Mouse (Mus musculus): ENCODE measurements around the gene Gm49321.

The Gm49321 gene

DNA sequence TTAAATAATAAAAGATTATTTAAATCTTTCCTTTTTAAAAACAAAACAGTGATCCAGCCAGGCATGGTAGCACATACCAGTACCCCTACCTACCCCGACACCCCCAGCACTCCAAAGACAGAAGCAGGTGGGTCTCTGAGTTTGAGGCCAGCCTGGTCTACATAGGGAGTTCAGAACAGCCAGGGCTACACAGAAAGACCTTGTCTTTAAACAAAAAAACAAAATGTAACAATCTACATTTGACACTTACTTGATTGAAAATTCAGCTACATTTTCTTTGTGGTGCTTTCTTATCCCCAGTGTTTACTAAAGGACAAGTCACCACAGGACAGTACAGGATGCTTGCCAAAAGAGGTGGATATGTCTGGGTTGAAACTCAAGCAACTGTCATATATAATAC, at the start of gene Gm49321:
TSS of gene Gm49321 (plus strand) at position 301 of the 400 bp plus-strand sequence.
- in situ Hi-C loops (cut with MboI; ENCODE audit: low pct_unique_long_range_greater_than_20kb in 1 of 2, low sequenced_read_pairs in 2 of 2, unreplicated experiment in 1 of 2), result no loop called here

DNA sequence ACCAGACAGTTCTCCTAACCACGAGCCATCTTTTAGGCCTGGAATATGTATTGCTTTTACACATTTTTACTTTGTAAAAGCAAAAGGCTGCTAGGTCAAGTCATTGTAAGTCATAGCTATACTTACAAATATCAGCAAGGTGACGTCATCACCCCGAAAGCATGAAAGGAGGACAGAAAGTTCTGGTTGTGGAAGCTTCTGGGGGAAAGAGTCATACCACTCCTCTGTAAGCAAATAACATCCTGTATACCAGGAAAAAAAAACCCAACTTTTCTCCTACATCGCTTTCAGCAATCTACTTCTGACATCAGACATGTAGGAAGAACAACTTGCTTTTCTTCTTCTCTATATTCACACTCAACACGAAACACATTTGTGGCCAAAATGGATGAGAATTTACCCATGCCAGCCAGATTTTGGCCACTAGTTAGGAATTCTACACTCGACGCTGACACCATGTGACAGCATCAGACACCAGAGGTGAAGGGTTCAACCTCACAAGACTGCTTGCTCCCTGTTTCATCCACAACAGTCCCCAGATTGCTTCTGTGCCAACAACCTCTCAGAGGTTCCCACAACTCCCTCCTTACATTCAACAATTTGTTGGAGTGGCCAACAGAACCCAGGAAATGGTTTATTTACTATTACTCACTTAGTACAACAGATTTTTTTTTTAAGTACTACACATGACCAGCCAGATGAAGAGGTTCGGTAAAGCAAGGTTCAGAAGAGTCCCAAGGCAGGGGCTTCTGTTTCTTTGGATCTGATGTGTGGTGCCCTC, 49.3 kb upstream of the Gm49321 start:
- in situ Hi-C loops (cut with MboI; ENCODE audit: low pct_unique_long_range_greater_than_20kb in 1 of 2, low sequenced_read_pairs in 2 of 2, unreplicated experiment in 1 of 2), result no loop called here

DNA sequence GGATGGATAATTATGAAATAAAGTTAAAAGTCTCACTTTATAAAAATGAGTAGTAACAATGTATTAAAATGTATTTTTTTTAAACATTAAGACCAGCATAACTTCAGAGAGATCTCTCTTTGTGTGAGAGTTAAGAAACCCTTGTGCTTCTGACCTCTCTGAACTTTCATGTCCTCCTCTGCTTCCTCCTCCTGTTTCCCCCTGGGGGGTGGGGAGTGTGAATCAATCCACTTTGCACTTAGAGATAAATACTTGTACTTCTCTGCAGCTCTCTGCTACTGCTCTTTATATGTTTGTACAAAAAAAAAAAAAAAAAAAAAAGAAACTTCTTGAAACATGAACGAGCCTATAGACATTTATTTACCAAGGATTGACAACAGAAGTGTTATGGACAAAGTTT, 47.9 kb upstream of the Gm49321 start:
- in situ Hi-C loops (cut with MboI; ENCODE audit: low pct_unique_long_range_greater_than_20kb in 1 of 2, low sequenced_read_pairs in 2 of 2, unreplicated experiment in 1 of 2), result no loop called here

DNA sequence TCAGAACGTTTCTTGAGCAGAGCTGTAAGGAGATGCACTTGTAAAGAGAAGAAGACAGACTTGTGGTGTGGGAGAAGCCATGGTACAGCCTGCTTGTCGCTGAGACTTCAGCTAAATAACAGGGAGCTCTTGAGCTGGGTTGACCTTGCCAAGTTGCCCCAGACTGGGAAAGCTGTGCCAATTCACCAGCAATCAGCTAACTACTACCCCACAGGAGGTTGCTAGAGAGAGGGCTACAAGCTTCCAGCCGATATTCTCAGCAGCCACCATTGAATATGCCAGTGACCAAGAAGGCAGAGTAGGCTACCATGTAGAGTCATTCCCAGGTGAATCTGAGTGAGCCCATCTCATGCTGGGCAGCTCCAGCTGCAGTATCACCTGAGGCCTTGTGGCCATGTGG, 47.4 kb upstream of the Gm49321 start:
- in situ Hi-C loops (cut with MboI; ENCODE audit: low pct_unique_long_range_greater_than_20kb in 1 of 2, low sequenced_read_pairs in 2 of 2, unreplicated experiment in 1 of 2), result no loop called here

DNA sequence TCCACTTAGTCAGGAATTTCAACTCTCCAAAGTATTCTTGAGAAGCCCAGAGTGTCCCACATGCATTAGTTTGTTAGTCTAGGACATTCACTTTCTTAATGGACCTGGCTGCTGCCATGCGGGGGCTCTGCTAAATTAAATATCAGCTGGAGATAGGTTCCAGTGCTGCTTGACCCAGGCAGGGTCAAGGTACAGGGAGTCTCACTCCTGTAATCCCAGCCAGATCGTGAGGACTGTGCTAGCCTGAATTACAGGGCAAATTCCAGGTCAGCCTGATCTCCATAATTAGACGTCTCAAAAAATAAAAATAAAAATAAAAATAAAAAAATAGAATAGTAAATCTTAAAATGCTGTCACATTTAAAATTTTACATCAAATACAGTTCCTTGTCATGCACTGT, 44.8 kb upstream of the Gm49321 start:
- in situ Hi-C loops (cut with MboI; ENCODE audit: low pct_unique_long_range_greater_than_20kb in 1 of 2, low sequenced_read_pairs in 2 of 2, unreplicated experiment in 1 of 2), result no loop called here

DNA sequence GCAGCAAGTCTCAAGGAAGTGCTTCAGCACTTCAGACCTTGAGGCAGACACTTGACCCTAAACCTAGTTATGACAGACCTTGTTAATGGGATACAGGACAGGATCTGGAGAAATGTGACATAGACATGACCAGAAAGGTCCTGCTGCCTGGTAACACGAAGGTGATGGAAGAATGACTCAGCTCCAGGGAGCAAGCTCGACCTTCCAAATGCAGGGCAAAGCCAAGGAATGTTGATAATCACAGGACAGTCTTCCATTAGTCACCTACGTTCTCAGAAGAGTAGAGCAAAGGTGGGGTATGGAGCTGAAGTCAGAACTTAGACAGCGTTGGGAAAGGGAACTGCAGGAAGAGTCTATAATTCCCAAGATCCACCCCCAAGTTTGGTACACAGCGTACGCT, 42.6 kb upstream of the Gm49321 start:
- in situ Hi-C loops (cut with MboI; ENCODE audit: low pct_unique_long_range_greater_than_20kb in 1 of 2, low sequenced_read_pairs in 2 of 2, unreplicated experiment in 1 of 2), result no loop called here

DNA sequence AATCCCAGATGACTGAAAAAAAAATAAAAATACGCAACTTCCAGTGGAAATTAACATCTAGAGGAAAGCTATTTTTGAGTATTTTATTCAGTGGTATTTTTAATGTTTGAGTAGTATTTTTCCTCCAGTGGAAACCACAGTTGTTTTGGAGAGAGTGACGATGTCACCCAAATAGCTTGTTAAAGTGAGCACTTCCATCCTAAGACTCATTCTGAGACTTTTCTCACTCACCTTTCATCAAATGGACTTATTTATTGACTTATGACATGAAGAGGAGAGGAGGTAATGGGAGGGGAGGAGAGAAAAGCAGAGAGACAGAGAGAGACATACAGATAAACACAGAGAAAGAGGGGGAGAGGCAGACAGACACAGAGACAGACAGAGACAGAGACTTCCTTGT, 41.8 kb upstream of the Gm49321 start:
- in situ Hi-C loops (cut with MboI; ENCODE audit: low pct_unique_long_range_greater_than_20kb in 1 of 2, low sequenced_read_pairs in 2 of 2, unreplicated experiment in 1 of 2), result no loop called here

DNA sequence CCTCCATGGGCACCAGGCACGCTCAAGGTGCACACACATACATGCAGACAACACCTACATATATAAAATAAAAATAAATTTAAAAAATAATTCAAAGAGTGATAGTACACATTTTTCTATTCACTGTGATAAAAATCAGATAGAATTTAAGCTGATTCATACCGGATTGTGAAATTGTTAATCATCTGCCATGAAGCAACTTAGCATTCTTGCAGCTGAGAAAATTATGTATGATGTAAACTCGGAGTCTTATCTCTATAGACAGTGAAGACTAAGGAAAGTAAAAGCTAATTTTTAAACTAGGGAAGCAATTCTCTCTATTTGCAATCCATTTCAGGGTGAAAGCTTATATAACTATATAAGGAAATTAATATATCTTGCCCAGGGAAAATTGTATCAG, 41.0 kb upstream of the Gm49321 start:
- in situ Hi-C loops (cut with MboI; ENCODE audit: low pct_unique_long_range_greater_than_20kb in 1 of 2, low sequenced_read_pairs in 2 of 2, unreplicated experiment in 1 of 2), result no loop called here

DNA sequence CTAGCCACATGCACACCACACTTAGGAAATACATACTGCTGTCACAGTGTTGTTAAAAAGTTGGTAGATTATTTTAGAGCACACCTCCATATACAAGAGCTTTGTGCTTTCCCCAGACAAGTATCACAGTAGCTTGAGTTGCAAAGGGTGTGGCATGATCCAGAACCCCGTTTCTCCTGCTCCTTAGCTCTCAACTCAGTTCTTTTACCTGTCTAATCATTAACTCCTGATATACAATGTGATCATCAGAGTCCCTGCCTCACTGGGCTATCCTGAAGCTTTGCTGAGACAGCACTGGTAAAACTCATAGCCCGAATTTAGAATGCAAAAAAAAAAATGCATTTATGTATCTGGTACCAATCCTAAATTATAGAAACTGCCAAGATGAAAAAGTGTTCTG, 39.2 kb upstream of the Gm49321 start:
- in situ Hi-C loops (cut with MboI; ENCODE audit: low pct_unique_long_range_greater_than_20kb in 1 of 2, low sequenced_read_pairs in 2 of 2, unreplicated experiment in 1 of 2), result no loop called here

DNA sequence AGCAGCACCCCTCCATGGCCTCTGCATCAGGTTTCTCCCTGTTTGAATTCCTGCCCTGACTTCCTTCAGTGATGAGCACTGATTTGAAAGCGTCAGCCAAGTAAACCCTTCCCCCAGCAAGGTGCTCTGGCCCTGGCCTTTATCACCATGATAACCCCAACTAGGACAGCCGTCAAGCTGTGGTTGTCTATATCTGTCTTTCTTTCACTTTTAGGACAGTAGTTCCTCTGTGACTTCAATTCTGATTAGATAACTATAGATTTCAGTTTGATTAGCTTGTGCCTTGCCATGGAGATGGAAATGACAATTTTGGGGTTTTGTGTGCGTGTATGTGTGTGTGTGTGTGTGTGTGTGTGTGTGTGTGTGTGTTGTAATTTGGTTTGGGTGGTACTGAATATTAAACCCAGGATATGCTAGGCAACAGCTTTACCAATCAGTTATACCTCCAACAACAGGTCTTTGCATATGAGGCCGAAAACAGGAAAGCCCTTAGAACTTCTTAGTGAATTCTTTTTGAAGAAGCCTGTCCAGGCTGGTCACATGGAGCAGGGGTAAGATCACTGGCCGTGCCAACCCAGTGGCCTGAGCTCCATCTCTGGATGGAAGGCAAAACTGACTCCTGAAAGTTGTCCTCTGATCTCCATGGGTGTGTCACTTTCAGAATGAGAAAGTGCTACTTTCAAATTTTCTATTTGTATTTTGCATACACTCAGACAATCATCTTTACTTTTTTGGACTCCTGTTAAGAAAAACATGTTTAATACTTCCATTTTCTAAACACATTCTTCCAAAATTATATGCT, 33.1 kb upstream of the Gm49321 start:
- in situ Hi-C loops (cut with MboI; ENCODE audit: low pct_unique_long_range_greater_than_20kb in 1 of 2, low sequenced_read_pairs in 2 of 2, unreplicated experiment in 1 of 2), result no loop called here

DNA sequence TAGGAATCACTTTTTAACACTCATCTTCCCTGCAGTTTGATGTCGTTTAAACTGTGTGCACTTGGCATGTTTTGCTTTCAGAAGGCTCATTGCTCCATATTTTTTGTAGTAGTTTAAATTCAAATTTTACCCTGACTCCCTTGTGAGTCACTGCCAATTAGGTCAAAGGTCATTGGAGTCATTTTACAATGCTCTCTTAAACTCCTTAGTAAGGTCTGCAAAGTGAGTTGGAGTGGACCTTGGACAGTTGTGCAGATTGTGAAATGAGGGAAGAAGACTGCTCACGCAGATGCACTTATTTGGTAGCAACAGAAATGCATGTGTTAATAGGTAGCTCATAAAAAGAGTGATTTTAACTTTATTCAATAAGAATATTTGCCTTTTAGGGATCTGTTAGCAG, 32.4 kb upstream of the Gm49321 start:
- in situ Hi-C loops (cut with MboI; ENCODE audit: low pct_unique_long_range_greater_than_20kb in 1 of 2, low sequenced_read_pairs in 2 of 2, unreplicated experiment in 1 of 2), result no loop called here

DNA sequence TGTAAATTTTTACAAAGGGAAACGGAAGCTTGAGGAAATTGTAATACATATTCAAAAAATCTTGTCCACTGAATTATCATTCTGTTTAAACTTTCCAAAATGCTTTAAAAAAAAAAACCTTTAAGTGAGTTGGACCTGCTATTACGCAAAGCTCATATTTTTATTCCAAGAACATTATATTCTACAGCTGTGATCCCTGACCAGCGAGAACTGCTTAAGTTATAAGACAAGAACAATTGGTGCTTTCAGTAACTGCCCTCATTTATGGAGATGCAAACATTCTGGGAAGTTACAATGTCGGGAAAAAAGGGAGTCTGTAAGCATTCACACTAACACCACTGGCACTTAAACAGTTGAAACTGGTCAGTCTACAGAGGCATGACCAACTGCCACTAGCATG, 31.9 kb upstream of the Gm49321 start:
- in situ Hi-C loops (cut with MboI; ENCODE audit: low pct_unique_long_range_greater_than_20kb in 1 of 2, low sequenced_read_pairs in 2 of 2, unreplicated experiment in 1 of 2), result no loop called here

DNA sequence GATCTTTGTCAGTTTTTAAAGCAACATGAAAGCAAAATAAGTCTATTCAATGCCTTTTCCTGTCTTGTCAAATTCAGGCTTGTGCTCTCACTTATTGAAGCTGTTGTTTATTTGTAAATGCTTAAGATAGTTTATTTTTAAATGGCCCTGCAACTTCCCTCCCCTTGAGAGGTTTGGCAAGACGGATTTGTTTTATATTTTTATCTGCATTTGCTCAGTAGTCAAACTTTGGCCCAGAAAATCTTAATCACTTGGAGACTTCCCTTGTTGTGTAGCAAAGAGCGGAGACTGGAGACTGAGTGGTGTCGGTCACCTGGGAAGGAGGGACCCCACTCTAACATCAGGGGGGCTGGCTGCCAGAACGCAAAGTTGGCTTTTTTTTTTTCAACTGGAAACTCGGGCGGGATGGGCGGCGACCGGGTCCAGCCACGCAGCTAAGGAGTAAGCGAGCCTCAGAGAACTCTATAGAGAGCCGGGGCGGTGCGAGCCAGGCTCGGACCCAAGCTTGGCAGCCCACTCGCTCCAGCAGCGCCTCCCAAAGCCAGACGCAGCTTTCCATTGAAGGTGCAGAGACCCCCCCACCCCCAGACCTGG, 30.3 kb upstream of the Gm49321 start:
- in situ Hi-C loops (cut with MboI; ENCODE audit: low pct_unique_long_range_greater_than_20kb in 1 of 2, low sequenced_read_pairs in 2 of 2, unreplicated experiment in 1 of 2), result no loop called here

DNA sequence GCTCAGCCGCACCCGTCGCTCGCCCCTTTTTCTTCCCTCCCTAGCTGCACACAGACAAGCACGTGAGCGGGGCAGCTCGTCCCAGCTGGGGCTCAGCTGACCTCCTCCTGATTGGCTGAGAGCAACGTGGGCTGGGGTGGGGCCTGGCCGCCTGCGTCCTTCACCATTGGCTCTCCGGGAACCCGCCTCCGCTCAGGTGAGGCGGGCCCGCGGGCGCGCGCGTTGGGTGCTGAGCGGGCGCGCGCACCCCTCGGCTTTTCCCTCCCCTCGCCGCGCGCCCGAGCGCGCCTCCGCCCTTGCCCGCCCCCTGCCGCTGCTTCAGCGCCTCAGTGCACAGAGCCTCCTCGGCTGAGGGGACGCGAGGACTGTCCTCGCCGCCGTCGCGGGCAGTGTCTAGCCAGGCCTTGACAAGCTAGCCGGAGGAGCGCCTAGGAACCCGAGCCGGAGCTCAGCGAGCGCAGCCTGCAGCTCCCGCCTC, 29.7 kb upstream of the Gm49321 start:
- in situ Hi-C loops (cut with MboI; ENCODE audit: low pct_unique_long_range_greater_than_20kb in 1 of 2, low sequenced_read_pairs in 2 of 2, unreplicated experiment in 1 of 2), result no loop called here

DNA sequence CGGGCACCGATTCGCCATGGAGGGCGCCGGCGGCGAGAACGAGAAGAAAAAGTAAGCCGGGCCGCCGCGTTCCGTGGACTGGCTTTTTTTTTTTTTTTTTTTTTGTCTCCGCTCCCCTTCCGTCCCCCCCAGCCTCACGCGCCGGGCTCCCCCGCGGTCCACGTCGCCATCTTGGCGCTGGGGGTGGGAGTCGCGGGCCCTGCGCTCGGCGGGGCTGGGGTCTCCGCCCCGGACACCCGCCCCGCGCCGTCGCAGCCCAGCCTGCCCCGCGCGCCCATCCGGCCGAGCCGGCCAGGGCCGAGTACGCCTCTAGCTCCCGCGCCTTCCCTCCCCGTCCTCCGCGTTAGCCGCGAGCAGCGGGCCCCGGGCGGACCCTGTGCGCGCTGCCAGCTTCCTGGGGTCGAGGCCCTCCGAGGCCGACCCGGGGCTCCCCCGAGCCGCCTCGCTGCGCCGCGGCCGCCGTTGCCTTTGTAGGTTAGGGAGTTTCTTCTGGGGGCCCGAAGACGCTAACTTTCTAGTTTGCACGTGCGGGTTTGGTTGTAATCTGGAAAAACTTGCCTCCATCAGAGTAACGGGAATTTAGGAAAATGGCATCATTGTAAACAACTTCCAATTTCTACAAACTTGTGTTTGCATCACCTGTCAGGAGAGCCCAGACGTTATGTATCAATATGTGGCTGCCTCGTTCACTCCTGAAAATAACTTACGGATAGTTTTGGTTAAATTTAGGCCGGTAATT, 29.0 kb upstream of the Gm49321 start:
- in situ Hi-C loops (cut with MboI; ENCODE audit: low pct_unique_long_range_greater_than_20kb in 1 of 2, low sequenced_read_pairs in 2 of 2, unreplicated experiment in 1 of 2), result no loop called here

DNA sequence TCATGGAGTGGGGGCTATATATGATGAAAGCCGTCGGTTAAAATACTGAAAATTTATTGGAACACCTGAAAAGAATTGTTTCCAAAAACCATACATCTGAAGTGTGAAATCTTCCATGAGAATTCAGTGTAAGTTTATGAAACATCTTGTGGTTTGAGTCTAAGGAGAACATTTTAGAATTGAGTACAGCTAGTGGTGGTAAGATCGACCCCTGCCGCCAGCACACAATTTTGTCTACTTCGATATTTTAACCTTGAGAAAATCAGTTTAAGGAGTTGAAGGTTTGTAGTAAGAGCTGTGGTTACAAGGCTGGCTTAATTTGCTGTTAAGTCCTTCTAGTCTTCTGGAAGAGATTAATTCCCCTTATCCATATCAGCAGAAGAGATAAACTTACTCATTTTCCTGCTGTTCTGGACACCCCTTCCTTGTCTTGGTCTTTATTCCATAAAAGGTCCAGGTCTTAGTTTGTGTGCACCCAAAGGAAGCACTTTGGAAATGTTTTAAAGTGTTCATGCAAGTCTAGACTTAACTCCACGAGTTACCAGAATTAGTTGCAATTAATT, 28.4 kb upstream of the Gm49321 start:
- in situ Hi-C loops (cut with MboI; ENCODE audit: low pct_unique_long_range_greater_than_20kb in 1 of 2, low sequenced_read_pairs in 2 of 2, unreplicated experiment in 1 of 2), result no loop called here

DNA sequence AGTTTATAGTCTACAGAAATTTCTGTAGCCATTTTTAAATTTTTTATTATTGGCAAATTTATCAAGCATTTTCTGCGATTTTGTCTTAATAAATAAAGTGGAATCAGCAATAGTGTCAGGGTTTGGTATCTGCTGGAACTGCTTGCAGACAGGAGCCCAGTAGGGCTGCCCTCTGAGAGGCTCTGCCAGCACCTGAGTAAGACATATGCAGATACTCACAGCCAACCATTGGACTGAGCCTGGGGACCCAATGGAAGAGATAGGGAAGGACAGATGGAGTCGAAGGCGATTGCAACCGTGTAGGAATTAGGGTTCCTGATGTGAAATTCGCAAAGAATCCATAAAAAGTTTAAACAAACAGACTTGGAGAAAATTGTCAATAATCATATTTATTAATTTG, 19.0 kb upstream of the Gm49321 start:
- in situ Hi-C loops (cut with MboI; ENCODE audit: low pct_unique_long_range_greater_than_20kb in 1 of 2, low sequenced_read_pairs in 2 of 2, unreplicated experiment in 1 of 2), result no loop called here

DNA sequence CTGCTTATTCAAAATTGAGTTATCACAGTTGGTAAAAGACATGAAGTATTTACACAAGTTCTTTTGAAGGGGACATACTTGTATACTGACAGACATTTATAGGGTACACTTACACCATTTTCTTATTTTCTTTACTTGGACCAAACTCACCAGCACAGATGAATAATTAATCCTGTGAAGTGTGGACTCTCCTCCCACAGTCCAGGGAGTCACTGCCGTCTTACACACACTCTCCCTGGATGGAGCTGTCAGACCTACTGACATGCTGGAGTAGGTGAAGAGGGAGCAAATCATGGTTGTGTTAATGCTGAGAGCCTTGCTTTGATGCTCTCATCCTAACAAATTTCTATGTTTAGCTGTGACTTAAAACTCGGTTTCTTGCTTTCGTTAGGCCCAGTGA, 7.2 kb upstream of the Gm49321 start:
- in situ Hi-C loops (cut with MboI; ENCODE audit: low pct_unique_long_range_greater_than_20kb in 1 of 2, low sequenced_read_pairs in 2 of 2, unreplicated experiment in 1 of 2), result no loop called here

DNA sequence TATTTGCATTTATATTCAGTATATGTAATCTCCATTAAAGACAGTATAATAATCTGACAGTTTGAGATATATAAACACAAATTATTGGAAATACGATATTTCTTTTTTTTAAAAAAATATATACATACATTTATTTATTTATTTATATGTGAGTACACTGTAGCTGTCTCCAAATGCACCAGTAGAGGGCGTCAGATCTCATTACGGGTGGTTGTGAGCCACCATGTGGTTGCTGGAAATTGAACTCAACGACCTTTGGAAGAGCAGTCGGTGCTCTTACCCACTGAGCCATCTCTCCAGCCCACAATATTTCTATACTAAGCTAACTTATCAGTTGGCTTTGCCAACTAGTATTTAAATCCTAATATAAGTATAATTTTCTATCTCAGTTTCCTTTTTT, 6.2 kb upstream of the Gm49321 start:
- in situ Hi-C loops (cut with MboI; ENCODE audit: low pct_unique_long_range_greater_than_20kb in 1 of 2, low sequenced_read_pairs in 2 of 2, unreplicated experiment in 1 of 2), result no loop called here
